Mouse (Mus musculus) NIH3T3 (cell line): ENCODE results near the gene Chd4.

Experiments
- DNase-seq: peaks from one replicate; pipeline ENCODE4 v3.0.0-alpha.2; 2012; ENCODE audit warnings: low read depth

Chd4 gene

DNA sequence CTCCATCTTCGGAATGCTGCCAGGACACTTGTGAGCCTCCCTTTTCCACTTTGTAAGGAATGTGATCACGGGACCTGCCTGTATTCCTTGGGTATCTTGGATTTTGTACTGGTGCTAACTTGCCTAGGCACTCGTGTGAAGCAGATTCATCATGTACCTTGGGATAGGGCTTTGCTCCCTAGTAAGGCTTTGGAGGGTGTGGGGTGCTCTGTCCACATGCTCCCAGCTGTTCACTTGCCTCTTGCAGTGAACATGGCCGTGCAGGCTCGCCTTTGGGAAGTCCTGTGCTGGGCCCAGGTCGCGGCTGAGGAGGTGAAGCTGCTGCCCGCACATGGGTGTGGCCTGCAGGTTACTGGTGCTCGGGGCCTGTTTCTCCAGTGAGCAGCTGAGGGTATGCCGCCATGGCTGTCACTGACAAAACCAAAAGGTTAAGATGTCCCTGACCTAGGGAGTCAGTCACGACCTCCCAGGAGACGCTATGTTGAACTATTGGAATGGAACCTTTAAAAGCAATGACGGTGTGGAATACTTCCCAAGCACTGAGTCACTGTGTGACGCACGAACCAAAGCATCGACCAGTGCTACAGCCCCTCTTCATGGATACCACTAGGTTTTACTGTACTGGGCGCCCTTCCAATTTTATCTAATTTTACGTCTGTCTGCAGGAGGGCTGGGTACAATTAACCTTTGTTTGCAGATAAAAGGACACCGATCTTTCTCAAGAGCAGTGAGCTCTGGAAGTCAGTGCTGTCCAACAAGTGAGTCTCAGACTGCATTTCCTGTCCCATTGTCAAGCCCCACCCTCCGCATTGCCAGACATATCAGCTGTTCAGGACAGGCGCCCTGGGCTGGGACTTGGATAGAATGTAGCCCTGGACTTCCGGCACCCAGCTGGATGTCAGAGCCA lies 65.3 kb downstream of the Chd4 start:
- DNase-seq = peak; percentile 90

DNA sequence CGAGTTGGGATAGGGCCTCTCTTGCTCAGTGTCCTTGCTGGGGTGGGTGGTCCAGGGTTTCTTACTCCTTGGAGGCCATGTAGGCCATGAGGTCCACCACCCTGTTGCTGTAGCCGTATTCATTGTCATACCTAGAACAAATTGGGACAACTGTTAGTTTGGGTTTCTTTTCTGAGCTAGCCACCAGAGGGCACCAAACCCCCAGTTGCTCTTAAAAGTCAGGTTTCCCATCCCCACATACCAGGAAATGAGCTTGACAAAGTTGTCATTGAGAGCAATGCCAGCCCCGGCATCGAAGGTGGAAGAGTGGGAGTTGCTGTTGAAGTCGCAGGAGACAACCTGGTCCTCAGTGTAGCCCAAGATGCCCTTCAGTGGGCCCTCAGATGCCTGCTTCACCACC lies 66.2 kb downstream of the Chd4 start:
- DNase-seq = peak; percentile 88

DNA sequence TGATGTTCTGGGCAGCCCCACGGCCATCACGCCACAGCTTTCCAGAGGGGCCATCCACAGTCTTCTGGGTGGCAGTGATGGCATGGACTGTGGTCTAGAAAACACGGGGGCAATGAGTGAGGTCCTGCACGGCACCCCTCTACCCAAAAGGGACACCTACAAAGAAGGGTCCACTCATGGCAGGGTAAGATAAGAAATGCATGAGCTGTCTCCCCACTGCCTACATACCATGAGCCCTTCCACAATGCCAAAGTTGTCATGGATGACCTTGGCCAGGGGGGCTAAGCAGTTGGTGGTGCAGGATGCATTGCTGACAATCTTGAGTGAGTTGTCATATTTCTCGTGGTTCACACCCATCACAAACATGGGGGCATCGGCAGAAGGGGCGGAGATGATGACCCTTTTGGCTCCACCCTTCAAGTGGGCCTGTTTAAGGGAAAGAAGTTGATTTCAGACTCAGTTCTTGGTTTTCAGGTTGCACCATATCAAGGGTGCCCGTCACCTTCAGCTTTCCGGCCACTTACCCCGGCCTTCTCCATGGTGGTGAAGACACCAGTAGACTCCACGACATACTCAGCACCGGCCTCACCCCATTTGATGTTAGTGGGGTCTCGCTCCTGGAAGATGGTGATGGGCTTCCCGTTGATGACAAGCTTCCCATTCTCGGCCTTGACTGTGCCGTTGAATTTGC lies 67.0 kb downstream of the Chd4 start:
- DNase-seq = peak; percentile 36

DNA sequence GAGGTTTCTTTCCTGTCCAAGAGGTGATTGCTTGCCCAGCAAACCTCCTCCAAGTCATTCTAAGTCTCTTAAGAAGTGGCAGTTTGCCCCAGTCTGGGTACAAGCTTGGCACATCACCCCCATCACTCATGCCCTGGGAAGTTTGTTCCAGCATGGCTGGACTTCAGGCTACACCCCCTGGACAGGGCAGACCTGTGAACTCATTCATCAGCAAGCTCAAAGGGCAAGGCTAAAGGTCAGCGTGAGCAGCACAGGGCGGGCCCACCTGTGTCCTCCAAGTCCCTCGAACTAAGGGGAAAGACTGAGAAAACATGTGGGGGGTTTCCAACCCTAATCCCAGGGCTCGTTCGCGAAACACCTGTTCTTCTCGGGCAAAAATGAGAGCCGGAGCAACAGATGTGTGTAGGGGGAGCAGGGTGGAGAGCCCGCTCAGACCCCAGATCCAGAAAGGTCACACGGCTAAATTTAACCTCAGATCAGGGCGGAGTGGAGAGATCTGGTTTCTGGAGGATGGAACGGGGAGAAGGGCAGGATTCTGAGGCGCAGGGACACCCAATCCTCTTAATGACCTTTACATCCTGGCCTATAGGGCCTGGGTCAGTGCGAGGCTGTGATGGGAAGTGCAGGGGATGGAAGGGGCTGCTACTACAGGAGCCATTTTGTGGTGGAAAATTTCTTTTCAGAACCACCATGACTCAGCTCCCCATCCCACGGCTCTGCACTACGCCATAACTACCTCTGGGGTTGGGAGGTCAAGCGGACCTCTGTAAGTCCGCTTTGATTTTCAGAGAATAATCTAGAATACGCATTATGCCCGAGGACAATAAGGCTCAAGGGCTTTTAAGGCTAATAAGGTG lies 68.2 kb downstream of the Chd4 start:
- peak; percentile 60 for DNase-seq

DNA sequence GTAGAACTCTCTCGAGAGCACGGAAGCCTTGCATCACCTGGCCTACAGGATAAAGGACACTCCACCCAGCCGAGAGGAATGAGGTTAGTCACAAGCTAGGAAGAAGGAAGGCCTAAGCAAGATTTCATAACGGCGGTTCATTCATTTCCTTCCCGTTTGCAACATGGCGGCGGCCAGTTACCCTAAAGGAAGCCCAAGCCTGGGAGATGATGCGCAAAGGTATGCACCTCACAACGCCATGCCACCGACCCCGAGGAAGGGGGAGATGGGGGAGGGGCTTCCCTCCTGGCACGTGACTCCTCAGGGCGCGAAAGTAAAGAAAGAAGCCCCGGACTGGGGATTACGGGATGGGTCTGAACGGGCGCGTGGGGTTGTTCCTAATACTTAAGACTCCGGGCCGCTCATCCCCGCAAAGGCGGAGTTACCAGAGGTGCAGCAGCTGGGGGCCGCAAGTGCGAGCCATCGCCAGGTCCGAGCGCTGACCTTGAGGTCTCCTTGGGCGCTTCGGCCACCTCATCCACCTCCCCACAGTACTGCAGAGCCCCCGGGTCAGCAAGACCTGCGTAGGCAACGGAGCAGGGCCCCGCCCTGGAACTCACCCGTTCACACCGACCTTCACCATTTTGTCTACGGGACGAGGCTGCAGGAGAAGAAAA lies 69.0 kb downstream of the Chd4 start:
- DNase-seq = peak; percentile 86

DNA sequence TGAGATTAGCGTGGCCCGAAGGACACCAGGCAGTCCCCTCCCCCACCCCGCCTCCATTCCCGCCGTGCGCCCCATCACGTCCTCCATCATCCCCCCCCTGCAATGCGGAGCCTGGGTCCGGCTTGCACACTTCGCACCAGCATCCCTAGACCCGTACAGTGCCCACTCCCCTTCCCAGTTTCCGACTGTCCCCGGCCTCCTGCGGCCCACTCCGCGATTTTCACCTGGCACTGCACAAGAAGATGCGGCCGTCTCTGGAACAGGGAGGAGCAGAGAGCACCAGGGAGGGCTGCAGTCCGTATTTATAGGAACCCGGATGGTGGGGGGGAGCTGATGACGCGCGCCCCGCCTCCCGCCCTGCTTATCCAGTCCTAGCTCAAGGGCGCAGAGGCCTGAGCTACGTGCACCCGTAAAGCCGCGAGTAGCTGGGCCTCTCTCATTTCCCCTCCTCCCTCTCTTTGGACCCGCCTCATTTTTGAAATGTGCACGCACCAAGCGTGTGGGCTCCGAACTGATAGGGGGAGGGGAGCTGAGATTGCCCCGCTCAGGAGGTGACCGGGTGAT lies 69.6 kb downstream of the Chd4 start:
- DNase-seq = peak; percentile 99

DNA sequence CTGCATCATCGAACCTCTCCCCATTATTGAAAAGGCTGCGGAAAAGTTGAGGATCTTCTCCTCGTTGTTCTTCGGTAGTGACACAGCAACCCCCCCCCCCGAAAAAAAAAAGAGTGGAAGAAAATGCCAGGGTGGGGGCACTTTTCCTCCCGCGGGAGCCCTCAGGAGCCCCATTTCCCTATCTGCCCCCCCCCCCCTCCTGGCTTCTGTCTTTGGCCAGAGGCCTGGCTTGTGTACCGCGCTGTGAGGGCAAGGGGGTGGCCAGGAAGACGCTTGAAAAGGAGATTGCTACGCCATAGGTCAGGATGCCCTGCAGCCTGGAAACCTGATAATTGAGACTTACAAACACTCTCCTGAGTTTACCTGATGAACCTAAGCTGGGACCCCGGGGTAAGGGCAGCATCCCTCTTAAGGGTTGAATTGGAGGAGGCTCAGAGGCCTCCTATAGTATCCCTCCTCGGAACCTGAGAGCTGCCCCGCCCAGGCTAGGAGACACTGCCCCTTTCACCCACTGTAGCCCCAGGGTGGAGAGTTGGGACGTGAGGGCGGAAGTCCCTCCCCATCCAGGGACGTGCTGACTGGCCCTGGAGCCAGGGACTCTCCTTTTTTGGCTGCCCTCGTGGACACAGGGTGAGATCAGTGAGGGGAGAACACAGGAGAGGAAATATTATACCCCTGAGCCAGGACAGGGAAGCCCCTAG lies 70.4 kb downstream of the Chd4 start, which contains the start of gene Gapdh:
TSS of gene Gapdh (minus strand) at position 417 of the 701 bp plus-strand sequence.
- peak; percentile 86 for DNase-seq

DNA sequence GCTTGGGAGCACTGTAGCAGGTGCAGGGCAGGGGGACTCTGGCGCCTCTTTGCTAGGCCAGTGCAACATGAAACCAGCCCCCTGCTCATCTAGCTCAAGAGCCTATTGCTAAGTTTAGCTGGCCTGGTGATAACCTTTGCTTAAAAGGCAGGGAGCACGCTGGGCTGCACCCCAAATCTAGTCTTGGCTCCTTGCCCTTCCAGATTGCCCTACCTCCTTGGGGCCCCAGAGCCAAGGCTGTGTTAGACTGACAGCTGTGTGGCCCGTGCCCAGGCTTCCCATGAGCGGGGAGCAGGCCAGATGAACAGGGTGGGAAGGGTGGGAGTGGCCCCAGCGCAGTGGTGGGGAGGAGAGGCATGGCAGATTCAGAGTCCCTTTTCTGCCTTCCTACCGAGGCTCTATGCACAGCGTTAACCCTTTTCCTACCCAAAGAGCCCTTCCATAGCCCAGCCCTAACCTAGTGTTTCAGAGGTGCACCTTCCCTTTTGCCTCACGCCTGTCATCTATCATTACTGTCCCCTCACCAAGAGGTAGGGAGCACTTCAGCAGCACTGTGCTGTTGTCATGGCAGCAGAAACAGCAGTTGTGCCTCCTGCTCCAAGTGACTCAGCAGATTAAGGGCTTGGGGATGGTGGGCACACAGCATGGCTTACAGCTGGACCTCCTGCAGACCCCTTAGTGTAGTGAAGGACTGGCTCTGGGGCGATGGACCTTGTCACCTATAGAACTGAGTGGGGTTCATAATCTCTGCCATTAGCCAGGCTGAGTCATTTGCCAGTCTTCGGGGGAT lies 71.3 kb downstream of the Chd4 start:
- DNase-seq = peak; percentile 76

DNA sequence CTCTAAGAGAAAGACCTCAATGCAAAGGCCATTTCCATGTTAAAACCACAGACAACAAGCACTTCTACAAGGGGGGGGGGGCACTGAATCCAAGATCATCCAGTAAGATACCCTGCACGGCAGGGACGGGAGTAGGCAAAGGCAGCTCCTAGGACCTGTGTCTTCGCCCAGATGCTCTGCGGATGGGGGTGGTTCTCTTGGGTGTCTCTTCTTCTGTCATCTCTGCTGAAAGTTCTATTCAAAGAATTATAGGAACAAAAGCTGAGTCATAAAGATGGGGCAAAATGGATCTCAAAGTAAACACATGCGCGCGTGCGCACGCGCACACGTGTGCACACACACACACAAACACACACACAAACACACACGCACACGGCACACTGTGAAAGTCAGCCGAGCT lies 72.3 kb downstream of the Chd4 start:
- DNase-seq = no peak

DNA sequence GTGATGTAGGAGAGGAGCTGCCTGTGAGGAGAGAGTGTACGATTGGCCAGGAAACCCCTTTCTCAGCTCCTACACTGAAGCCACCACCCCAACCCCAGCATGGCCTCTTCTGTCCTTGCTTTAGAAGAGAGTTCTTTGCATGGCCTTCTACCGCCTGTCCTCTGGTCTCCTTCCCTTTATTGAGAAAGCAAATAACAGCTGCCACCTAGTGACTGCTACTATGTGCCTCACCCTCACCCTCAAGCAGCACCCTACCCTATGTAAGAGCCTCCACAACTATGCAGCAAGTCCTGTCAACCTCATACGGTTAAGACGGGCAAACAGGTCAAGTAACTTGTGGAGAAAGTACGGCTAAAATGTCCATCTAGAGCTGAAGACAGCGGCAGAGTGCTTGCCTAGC lies 74.4 kb downstream of the Chd4 start:
- DNase-seq = no peak

DNA sequence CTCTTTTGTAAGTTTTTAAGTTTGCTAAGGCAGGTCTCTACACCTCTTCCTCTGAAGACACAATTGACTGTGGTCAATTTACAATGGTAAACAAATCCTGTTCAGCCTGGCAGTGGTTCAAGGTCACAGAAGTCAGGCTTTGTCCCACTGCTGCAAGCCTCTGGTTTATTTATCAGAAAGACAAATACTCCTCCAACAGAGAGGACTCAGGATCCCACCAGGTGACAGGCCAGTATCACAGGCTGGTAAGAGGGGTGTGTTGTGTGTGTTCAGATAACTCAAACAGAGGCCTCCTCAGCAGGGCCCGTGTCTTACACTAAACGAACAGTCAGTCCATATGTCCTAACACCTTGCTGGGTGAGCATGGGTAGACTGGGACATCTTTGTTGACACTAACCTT lies 76.7 kb downstream of the Chd4 start:
- DNase-seq = no peak

DNA sequence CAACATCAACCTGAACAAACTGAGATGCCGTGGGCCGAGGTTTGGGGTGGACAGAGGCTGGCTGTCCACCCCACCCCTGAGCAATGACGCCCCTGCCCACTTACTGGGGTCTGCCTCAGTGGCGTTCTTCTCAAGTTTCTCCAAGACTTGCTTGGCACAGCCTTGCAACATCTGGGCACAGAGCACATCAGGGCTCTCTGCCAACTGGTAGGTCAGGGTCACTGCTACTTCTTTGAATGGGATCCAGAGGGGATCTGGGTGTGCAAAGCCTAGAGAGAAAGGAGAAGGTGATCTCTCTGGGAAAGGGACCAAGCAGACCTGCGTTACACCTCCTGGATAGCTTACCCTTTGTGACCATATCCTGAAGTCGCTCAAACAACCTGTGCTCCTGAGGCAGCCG lies 77.5 kb downstream of the Chd4 start:
- DNase-seq = no peak

DNA sequence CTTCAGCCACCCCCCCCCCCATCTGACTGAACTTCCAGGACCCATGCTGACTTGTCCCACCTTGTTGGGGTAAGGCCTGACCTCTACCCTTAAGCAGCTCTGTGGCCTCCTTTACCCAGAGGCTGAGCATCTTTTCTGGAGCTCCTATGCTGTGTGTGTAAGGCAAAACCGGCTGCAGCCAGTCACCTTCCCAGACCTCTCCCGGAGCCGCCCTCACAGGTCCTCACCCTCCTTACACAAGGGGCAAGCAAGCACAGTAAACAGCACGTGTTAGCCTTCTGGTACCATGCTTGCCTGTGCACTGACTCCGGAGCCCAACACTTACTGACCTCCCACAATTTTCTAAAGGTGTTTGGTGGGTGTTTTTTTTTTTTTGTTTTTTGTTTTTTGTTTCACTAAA lies 79.7 kb downstream of the Chd4 start:
- DNase-seq = no peak

DNA sequence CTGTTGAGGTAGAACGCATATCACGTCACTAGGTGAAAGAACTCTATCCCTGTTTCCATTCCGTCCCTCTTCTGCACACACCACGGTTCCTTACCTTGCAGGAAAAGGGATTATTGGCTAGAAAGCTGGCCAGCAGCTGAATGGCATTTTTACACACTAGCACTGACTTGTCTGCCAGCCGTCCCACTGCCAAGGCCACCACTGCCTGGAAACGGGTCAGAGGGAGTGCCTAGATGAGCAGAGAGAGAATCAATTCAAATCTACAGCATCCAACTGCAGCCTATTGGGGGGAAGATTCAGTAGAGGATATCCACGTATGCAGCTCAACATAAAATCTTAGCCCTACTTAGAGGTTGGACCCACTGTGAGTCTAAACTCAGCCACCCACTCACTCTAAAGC lies 83.8 kb downstream of the Chd4 start:
- no peak for DNase-seq
